Mouse (Mus musculus): ENCODE data around the gene Olfr71. TPM values are rescaled to one million over a fixed set of nuclear protein-coding genes. Genes with fewer than 3 reads are reported as not detected.

Gene Olfr71
- total RNA-seq (2014; rRNA removed) (not detected in 2 replicates), polyA plus RNA-seq (2015; fragmentation: Nextera tagmentation; extraction: Ambion mirVana) (not detected in 2 replicates)

GRCm38 (mm10) chr4:43709869-43710268 lies at the start of gene Olfr71:
TSS of gene Olfr71 (minus strand) at chr4:43710255.
- Histone ChIP-seq H3K9ac (no peak within 1 kb of the TSS), H3K36me3 (ENCODE audit: insufficient read depth) (no peaks in the 10 kb centered on the region), H3K4me3 (ENCODE audit: low read depth, low read length) (no peak within 1 kb of the TSS), H3K4me1 (ENCODE audit: insufficient read depth) (no peaks in the 10 kb centered on the region), H3K27me3 (ENCODE audit: insufficient read depth, low read length) (no peaks in the 10 kb centered on the region), H3K9me3 (ENCODE audit: low read length) (no peaks in the 10 kb centered on the region), H3K27ac (ENCODE audit: low read depth, low read length) (no peak within 1 kb of the TSS), H3K4me2 (ENCODE audit: low read depth) (no peak within 1 kb of the TSS)
- DNase-seq, result no peak
- no peak for TF ChIP-seq CTCF (IDR thresholded peaks at IDR 0.05; ENCODE audit: low read depth)
- no peak for ATAC-seq
- WGBS, result 70% methylated on average over 6 of the region's 6 CpGs

DNA sequence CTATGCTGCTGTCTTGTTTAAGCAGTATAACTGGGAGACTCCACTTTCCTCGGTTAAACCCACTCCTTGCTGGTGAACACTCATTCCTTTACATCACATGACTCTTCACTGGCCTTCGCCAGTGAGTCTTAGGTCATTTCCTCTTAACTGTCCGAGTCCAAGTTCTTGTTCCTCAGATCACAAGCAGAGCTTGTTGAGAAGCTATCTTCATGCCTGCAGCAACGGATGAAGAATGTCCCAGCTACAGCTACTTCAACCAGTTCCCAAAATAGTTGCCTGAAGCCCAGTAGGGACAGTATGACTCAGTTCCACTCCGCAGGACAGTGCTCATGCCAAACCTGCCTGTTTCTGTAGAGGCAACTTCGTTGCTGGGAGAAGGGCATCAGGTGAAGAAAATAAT lies 47.2 kb upstream of the Olfr71 start:
- Histone ChIP-seq H3K4me1 (ENCODE audit: insufficient read depth) (no peaks in the 10 kb centered on the region), H3K9me3 (ENCODE audit: low read length) (no peaks in the 10 kb centered on the region), H3K36me3 (ENCODE audit: insufficient read depth) (no peaks in the 10 kb centered on the region), H3K4me2 (ENCODE audit: low read depth) (no peak overlapping the region), H3K9ac (no peak overlapping the region), H3K27ac (ENCODE audit: low read depth, low read length) (no peak overlapping the region), H3K27me3 (ENCODE audit: insufficient read depth, low read length) (no peaks in the 10 kb centered on the region), H3K4me3 (ENCODE audit: low read depth, low read length) (no peak overlapping the region)
- ATAC-seq (no peak), DNase-seq (no peak)
- TF ChIP-seq CTCF (IDR thresholded peaks at IDR 0.05; ENCODE audit: low read depth), result no peak
- WGBS, result 81% methylated on average over 6 of the region's 6 CpGs

DNA sequence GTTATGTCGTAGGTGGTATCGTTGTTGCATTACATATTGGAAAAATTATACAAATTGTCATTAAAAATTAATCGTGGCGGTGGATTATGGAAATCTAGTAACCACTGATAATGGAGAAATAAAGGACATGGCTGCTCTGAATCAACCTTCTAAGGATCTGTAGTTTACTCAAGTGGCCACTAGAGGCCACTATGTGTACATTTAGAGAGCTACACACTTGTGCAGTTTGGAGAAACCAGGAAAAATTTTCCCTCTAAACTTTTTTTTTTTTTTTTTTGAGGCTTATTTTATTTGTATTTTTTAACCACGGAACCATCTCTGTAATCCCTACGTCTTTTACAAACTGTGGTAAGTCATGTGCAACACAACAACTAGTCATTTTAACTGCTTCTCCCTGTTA lies 35.1 kb upstream of the Olfr71 start:
- H3K27ac ChIP-seq (ENCODE audit: low read depth, low read length), result no peak overlapping the region
- ATAC-seq (peak; percentile 70; the same call in 1 of the 2 replicates), DNase-seq (peak; percentile 75)
- H3K9ac ChIP-seq, result no peak overlapping the region
- H3K27me3 ChIP-seq (ENCODE audit: insufficient read depth, low read length), result no peaks in the 10 kb centered on the region
- H3K4me3 ChIP-seq (ENCODE audit: low read depth, low read length), result no peak overlapping the region
- H3K9me3 ChIP-seq (ENCODE audit: low read length), result no peaks in the 10 kb centered on the region
- no peaks in the 10 kb centered on the region for H3K4me1 ChIP-seq (ENCODE audit: insufficient read depth)
- no peak overlapping the region for H3K4me2 ChIP-seq (ENCODE audit: low read depth)
- H3K36me3 ChIP-seq (ENCODE audit: insufficient read depth), result no peaks in the 10 kb centered on the region
- peak; percentile 73 for TF ChIP-seq CTCF (IDR thresholded peaks at IDR 0.05; ENCODE audit: low read depth)
- WGBS, result 15% methylated on average over 6 of the region's 6 CpGs

DNA sequence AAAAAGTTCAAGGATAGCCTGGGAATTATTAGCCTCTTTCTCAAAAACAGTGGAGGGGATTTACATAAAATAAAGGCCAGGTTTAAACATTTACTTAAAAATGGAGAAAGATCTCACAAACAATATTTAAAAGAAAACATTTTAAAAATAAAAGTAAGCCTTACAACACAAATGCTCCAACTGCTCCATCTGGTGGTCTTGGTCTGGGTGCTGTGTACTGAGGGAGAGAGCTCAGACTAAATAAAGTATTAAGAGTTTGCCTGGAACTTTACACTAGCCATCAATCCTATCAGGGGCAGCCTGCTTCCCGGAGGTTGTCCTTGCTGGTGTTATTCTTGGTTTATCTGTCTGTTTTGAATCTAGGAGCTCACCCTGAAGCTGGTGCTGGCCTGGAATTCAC lies 33.0 kb upstream of the Olfr71 start:
- Histone ChIP-seq H3K4me2 (ENCODE audit: low read depth) (no peak overlapping the region), H3K27ac (ENCODE audit: low read depth, low read length) (no peak overlapping the region), H3K27me3 (ENCODE audit: insufficient read depth, low read length) (no peaks in the 10 kb centered on the region), H3K36me3 (ENCODE audit: insufficient read depth) (no peaks in the 10 kb centered on the region), H3K4me3 (ENCODE audit: low read depth, low read length) (no peak overlapping the region), H3K9ac (no peak overlapping the region), H3K4me1 (ENCODE audit: insufficient read depth) (no peaks in the 10 kb centered on the region), H3K9me3 (ENCODE audit: low read length) (no peaks in the 10 kb centered on the region)
- ATAC-seq (no peak), DNase-seq (peak; percentile 50)
- peak; percentile 48; the same call in 1 of the 2 replicates for TF ChIP-seq CTCF (IDR thresholded peaks at IDR 0.05; ENCODE audit: low read depth)
- 74% methylated on average over 1 of the region's 1 CpGs for WGBS

GRCm38 (mm10) chr4:43742637-43743036 lies 32.6 kb upstream of the Olfr71 start:
- TF ChIP-seq CTCF (IDR thresholded peaks at IDR 0.05; ENCODE audit: low read depth), result no peak
- no peak overlapping the region for H3K9ac ChIP-seq
- 28% methylated on average over 4 of the region's 4 CpGs for WGBS
- H3K4me3 ChIP-seq (ENCODE audit: low read depth, low read length), result no peak overlapping the region
- H3K9me3 ChIP-seq (ENCODE audit: low read length), result no peaks in the 10 kb centered on the region
- ATAC-seq (no peak), DNase-seq (no peak)
- no peaks in the 10 kb centered on the region for H3K36me3 ChIP-seq (ENCODE audit: insufficient read depth)
- H3K27me3 ChIP-seq (ENCODE audit: insufficient read depth, low read length), result no peaks in the 10 kb centered on the region
- no peak overlapping the region for H3K27ac ChIP-seq (ENCODE audit: low read depth, low read length)
- no peaks in the 10 kb centered on the region for H3K4me1 ChIP-seq (ENCODE audit: insufficient read depth)
- H3K4me2 ChIP-seq (ENCODE audit: low read depth), result no peak overlapping the region

- Histone ChIP-seq H3K9me3 (ENCODE audit: low read length) (no peaks in the 10 kb centered on the region), H3K4me1 (ENCODE audit: insufficient read depth) (no peaks in the 10 kb centered on the region), H3K27me3 (ENCODE audit: insufficient read depth, low read length) (no peaks in the 10 kb centered on the region), H3K27ac (ENCODE audit: low read depth, low read length) (no peak overlapping the region), H3K36me3 (ENCODE audit: insufficient read depth) (no peaks in the 10 kb centered on the region), H3K9ac (no peak overlapping the region), H3K4me2 (ENCODE audit: low read depth) (no peak overlapping the region), H3K4me3 (ENCODE audit: low read depth, low read length) (no peak overlapping the region)
- TF ChIP-seq CTCF (IDR thresholded peaks at IDR 0.05; ENCODE audit: low read depth), result no peak
- ATAC-seq, result no peak
- WGBS, result 77% methylated on average over 5 of the region's 5 CpGs
- DNase-seq, result no peak
These were observed 31.5 kb upstream of the Olfr71 start for GRCm38 (mm10) chr4:43741526-43741925.

GRCm38 (mm10) chr4:43738989-43739674 lies 29.1 kb upstream of the Olfr71 start:
- H3K36me3 ChIP-seq (ENCODE audit: insufficient read depth), result no peaks in the 10 kb centered on the region
- no peak for TF ChIP-seq CTCF (IDR thresholded peaks at IDR 0.05; ENCODE audit: low read depth)
- ATAC-seq (no peak), DNase-seq (no peak)
- H3K9me3 ChIP-seq (ENCODE audit: low read length), result no peaks in the 10 kb centered on the region
- H3K27me3 ChIP-seq (ENCODE audit: insufficient read depth, low read length), result no peaks in the 10 kb centered on the region
- WGBS, result 69% methylated on average over 8 of the region's 8 CpGs
- no peak overlapping the region for H3K4me2 ChIP-seq (ENCODE audit: low read depth)
- no peak overlapping the region for H3K27ac ChIP-seq (ENCODE audit: low read depth, low read length)
- H3K4me3 ChIP-seq (ENCODE audit: low read depth, low read length), result no peak overlapping the region
- H3K9ac ChIP-seq, result no peak overlapping the region
- H3K4me1 ChIP-seq (ENCODE audit: insufficient read depth), result no peaks in the 10 kb centered on the region

All from forebrain, postnatal 0 days (tissue).